Mouse (Mus musculus) MN1 (cell line): ENCODE data around the gene Defb13.
"Not testable (repeated sequence)": the region's sequence is repeated elsewhere in the genome, so short reads cannot be mapped to it uniquely, and the experiment has no call there.

ENCODE experiments used
- DNase-seq: peaks from one replicate; pipeline ENCODE4 v3.0.0-alpha.2; 2016; ENCODE audit warnings: low spot score

Defb13 gene

DNA sequence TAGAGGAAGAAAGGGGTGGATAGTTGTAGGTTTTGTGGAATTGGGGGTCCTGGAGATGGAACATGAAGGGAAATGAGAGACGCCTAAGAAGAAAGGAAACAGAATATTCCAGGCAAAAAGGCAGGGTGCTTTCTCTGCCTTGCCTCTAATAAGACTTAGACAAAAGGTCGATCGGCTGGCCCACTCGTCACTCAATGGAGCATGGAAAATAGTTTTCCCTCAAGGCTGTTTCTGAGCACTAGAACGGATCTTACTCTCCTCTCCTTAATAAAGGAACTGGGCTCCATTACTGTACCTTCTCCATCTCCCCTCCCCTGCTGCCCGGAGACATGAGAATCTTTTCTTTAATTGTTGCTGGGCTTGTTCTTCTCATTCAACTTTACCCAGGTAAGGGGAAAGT is at the start of gene Defb13:
Gene Defb13, plus strand, starts transcription at position 301 of the 400 bp plus-strand sequence.
- no peak for DNase-seq

DNA sequence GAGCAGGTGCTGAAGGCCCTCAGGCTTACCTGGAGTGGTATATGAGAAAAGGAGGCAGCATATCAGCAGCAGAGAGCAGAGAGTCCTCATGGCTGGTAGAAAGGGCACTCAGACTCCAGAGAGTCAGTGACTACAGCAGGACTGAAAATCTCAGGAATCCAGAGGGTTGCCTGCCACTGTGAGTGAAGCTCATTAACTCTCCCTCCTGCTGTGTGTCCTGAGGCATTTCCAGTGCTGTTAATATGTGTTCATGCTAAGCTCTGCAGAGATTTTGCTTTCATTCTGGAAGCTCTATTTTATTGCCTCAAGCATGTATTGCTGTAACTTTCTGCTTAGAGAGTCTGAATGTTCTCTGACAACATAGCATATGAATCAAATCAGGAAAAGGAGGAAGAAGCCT is 40.3 kb upstream of the Defb13 start, which contains the start of gene Defb11:
Gene Defb11, minus strand, starts transcription at position 123 of the 400 bp plus-strand sequence.
- DNase-seq: not testable (repeated sequence)

DNA sequence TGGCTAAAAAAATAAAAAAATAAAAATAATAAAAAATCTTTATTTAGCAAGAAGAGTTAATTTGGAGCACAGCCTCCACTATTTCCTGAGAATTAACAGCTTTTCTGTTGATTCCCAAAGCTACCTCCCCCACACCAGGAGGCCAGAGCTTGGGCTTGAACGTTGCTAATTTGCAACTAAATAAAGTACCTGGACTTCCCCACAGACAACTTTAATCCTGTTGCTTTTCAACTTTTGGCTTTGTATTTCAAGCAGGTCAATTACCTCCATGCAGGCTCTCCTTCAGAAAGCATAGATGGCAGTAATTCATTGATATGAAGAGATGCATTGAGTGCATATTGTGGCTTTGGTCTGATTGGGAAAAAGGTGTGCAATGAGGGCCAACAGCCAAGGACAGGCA is 34.6 kb upstream of the Defb13 start:
- no peak for DNase-seq

DNA sequence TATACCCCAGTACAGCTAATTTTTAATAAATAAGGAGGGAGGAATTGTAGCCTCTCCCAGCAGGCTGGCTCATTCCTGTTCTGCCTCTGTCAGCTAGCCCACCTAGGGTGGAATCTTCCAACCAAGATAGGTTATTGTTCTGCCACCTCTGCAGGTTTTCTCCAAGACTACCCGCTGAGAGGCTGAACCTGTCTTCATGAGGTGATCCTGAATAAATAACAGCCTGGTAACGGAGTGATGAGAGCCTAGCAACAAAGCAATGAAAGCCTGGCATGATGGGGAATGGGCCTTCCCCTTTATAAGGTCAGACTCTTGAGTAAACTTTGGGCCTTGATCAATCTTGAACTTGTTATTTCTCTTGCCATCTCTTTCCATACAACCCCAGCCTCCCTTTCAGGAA is 34.0 kb upstream of the Defb13 start:
- no peak for DNase-seq

DNA sequence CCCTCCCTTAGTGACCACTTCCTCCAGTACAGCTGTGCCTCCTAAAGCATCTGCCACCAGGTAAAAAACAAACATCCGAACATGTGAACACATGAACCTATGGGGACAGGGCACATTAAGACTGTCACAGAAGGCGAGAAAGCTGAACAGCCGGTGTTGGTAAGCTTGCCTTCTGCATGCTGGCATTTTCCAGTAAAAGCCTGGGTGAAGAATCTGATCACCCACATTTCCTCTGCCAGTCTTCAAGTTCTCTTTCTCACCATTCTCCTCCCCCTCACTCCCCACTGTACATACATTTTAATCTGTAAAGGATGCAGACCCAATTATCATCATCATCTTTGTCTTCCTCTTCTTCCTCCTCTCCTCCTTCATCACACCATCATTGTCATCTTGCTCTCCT is 30.9 kb upstream of the Defb13 start:
- no peak for DNase-seq

DNA sequence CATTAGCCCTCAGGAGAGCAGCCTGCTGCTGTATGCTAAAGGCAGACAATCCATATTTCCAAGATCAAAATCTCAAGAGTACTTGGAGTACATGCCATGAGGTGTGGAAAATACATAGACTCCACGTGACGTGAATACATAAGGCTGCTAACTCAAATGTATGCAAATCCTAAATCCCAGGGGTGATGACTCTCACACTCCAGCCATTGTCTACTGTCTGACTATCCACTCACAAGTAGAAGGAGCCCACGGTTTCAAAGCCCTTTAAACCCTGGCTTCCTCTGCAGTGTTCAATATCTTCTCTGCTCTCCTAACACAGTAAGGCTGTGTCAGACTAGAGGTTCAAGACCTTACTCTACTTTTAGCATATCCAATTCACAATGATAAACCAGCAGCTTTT is 15.8 kb upstream of the Defb13 start:
- DNase-seq: not testable (repeated sequence)

DNA sequence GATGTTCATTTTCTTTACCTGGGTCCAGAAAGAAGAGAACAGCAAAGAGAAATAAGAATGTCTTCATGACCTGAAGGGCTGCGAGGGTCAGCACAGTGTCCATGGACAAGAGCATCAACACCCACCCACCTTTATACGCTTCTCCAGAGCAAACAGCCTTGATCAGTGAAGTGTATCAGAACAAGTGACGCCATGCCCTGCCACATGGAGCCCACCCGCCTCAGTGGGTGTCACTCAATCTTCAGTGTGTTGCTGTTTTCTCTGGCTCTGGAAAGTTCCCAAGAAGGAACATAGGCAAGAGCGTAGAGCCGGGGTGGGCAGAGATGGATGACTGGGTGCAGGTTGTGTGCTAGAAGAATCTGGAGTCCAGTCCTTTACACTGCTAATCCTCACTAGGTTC is 14.0 kb upstream of the Defb13 start, which contains the start of gene Defb15:
Gene Defb15, minus strand, starts transcription at position 101 of the 400 bp plus-strand sequence.
- no peak for DNase-seq

DNA sequence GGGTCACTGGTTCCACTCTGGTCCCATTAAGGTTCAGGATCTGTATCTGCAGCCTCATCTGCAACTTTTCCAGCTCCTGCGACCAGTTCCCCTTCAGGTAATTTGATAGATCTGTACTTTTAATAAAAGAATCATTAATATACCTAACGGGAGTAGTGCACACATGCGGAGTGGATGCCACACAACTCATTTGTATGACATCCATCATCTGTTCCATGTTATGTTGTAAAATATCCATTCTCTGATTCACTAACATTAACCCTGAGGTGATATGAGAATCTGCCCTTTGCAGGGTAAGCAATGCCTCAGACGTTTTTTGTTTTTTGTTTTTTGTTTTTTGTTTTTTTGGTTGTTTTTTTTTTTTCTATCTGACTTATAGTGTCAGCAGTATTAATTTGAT is 8.5 kb upstream of the Defb13 start, which contains the start of gene Defb35:
Gene Defb35, plus strand, starts transcription at position 301 of the 400 bp plus-strand sequence.
- DNase-seq: not testable (repeated sequence)

DNA sequence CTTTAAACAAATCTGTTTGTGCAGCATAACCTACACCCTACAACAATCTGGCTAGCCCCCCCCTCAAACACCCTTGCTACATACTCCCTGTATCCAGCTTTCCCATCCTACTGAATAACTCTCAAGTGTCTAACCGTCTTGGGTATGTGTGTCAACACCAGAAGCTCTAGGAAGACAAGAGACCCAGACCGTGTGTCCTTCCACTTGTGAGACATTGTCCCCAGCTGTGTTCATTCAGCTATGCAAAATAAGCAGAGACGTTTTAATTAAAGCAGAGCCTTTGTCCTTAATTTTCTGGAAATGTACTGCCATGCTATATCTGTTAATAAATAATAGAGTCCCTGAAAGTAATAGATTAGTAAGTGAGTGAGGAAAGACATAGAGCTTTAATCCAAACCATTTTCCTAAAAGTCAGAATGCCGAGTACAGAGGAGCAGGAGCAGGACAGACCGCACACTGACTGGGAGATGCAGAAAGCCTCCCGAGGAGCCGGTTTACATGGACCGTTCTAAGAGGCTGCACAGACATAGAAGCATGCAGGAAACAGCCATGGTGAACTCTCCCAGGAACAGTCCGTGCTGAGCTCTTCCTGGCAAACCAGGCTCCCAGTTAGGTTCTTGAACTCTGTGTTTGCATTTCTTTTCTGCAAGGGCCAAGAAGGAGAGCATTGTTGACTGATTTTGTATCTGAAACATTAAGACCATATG is 902 bp downstream of the Defb13 start:
- no peak for DNase-seq

DNA sequence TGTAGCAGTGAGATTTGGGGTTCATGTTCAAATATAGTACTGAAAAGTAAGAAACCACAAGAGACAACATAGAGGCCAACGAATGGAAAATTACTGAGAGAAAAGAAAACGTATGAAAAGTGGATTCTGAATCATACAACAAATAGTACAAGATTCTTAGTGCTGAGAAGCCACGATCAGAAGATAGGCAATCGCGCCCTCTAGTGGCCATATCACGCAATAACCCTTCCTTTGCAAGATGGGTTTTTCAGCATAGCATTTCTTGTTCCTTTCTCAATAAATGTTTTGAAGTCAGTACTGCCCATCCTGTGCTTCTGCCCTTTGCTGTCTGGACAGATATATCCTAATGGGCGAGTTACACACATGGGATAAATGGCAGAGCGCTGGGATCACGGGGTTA is 8.8 kb downstream of the Defb13 start:
- peak; percentile 14 for DNase-seq

DNA sequence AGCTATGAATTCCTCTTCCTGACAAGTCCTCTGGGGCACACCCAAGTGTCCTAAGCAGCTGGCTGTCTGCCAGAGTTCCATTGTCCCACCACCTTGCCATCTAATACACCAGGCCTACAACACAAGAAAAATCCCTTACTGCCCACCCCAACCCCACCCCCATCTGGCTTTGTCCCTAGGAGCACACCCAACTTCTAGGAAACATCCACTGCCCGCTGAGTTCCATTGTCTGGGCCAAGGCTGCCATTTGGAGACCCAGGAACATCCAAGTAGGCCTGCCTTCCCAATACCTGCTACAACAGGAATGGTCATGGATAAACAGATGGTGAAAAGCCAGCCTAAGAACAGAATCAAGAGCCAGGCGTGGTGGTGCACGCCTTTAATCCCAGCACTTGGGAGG is 9.8 kb downstream of the Defb13 start:
- no peak for DNase-seq

DNA sequence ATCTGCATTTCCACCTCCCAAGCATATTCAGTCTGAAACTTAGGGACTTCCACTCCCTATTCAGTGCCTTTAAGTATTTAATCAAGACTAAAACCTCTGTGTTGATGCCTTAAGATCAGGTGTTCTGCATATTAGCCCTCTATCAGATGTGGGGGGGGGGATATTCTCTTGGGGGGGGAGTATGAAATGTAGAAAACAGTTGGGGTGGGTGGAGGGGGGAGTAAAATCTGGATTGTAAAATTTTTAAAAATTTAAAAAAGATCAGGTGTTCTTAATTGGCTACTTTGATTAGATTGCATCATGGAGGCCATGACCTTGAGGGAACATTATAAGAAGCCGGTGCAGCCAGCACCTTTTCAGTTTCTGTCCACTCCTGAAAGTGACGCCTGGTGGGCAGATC is 11.9 kb downstream of the Defb13 start, which contains the start of gene Fam90a1a:
Gene Fam90a1a, plus strand, starts transcription at position 301 of the 400 bp plus-strand sequence.
- no peak for DNase-seq

DNA sequence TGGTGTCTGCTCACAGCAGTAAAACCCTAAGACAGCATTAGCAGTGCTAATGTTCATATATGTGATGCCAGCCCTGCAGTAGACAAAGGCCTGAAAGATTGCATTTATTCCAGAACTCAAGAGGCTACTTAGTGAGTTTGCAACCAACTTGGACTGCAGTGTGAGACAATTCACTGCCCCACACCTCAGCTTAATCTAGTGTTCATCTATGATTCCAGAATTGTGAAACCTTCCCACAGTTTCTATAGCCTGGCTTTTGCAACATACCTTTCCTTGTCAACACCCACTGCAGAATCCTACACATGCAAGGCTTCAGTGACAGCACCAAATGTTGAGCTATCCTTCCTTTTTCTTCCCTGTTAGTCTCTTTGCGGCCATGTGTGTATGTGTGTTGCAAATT is 20.1 kb downstream of the Defb13 start:
- DNase-seq: no peak

DNA sequence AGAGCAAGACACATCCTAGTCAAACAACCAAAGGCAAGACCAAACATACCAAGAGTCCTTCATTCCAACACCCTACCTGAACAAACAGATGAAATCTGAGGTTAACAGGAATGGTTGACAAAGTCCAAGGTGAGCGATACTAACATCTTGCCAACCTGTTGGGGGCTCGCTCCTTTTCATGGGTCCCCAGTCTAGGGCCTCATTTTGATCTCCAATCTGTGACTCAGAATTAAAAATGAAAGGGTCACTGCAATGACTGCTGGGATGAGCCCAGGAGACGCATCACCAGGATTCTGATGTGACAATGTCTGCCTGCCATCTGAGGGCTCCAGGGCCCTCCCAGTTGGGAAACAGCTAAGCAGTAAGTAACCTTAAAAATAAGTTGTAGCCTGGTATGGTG is 22.9 kb downstream of the Defb13 start, which contains the start of gene Ccdc70:
Gene Ccdc70, plus strand, starts transcription at position 301 of the 400 bp plus-strand sequence.
- no peak for DNase-seq

DNA sequence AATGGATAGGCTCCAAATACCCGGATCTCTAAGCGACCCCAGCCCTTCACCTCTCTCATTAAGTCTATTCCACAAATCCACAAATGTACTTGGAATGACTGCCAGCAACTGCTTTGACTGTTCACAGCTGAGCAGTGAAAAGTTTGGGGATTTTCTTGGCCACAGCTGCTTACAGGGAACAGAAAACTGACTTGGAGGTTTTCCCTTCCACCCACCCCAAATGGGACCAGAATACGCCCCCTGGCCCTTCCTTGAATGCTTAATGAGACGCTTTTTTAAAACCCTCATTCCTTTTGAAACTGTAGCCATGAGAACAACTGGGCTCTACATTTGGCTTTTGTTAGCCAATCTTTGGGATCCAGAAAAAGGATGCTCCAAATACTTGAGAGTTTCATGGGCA is 31.6 kb downstream of the Defb13 start:
- no peak for DNase-seq

DNA sequence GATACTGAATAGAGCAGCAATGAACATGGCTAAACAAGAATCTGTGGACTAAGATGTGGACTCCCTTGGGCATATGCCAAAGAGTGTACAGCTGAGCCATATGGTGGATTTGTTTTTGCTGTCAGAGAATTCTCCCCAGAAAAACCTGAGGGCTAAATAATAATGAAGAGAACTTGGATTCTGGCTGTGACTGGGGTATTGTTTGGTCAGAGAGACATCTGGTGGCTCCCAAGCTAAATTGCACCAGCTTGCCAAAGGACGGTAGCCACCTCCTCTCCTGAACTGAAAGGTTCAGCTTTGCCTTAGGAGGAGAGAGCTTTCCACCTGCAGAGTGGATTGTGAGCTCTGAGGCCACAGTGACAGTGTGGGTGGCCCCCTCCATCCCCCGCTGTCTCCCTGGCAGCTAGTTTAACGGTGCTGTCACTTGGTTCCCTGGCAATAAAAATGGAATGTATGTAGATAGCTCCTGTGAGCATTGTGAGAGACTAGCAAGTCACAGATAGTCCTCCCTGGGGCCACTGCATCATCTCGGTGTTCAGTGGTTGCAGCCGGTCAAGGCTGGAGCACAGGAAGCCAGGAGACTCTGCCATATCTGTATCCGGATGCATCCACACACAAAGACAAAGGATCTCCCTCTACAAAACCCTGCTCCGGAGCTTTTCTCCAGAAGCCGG is 35.2 kb downstream of the Defb13 start:
- DNase-seq: no peak

DNA sequence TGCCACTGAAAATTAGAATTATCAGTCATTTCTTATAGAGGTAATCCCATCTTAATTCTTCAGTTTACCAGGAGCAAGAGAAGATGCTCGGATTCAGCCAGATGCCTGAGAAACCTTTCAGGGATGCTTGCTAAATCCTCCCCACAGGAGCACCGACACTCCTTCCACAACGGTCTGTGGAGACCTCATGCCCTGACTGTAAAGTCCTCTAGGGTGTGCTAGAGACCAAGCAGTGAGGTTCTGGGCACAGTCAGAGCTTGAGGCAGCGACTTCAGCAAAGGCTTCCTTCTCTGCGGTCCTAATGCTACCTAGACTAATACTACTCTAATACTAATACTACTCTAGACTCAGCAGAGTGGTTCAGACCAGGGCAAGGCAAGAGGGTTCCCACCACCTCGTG is 45.6 kb downstream of the Defb13 start:
- DNase-seq: peak; percentile 47

DNA sequence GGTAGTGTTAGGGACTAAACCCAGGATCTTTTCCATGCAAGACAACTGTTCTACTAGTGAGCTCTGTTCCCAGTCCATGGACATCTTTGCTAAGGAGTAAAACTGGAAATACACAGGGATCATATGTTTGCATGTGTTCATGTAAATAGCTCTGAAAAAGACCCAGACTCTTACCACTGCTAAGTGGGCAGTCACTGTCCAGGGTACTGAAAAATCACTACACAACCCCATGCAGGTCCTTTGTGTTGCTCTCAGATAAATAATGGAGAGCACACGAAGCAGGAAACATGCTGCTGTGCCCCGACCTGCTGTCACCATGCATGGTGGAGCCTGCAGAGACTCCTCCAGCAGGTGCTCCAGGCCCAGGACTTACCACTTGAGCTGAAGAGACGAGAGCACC is 48.6 kb downstream of the Defb13 start:
- no peak for DNase-seq
